Mouse (Mus musculus) cerebellum, adult 2 months (tissue): ENCODE measurements around the gene Zfp617.

Source experiments
- CTCF ChIP-seq: fragments of 200-500 bp; IDR thresholded peaks from 2 replicates; pipeline ENCODE4 v1.5.1; 2011; ENCODE audit warnings: low read depth, mild to moderate bottlenecking, control low read depth, low read length, moderate library complexity, borderline replicate concordance; ENCODE audit not compliant: insufficient read depth
- POLR2A ChIP-seq: fragments of 200-500 bp; IDR thresholded peaks from 2 replicates; pipeline ENCODE4 v1.6.1; 2011; ENCODE audit warnings: low read length, control low read depth, borderline replicate concordance; ENCODE audit not compliant: insufficient read depth

- TF ChIP-seq CTCF (no peak), POLR2A (no peak)
Observed at GRCm38 (mm10) chr8:71954666-71955065, 46.2 kb downstream of the Zfp617 start.
